Mouse (Mus musculus) CD4-positive, CD25-positive, alpha-beta regulatory T cell, adult 2 months (primary cell): Measurements from ENCODE around the gene Olfr1394.
"Not testable (repeated sequence)": the region's sequence is repeated elsewhere in the genome, so short reads cannot be mapped to it uniquely, and the experiment has no call there.

Experiments used
- DNase-seq: peaks from one replicate; pipeline ENCODE4 v3.0.0-alpha.2; 2012; ENCODE audit warnings: low read depth, low spot score

Gene Olfr1394

GRCm38 (mm10) chr11:49189737-49190136 lies 35.6 kb downstream of the Olfr1394 start:
- DNase-seq: peak; percentile 82

GRCm38 (mm10) chr11:49191083-49191482 lies 36.9 kb downstream of the Olfr1394 start:
- DNase-seq: no peak

GRCm38 (mm10) chr11:49194771-49195170 lies 40.6 kb downstream of the Olfr1394 start:
- not testable (repeated sequence) for DNase-seq

- DNase-seq: peak; percentile 14
These were observed 41.7 kb downstream of the Olfr1394 start for GRCm38 (mm10) chr11:49195819-49196322.

GRCm38 (mm10) chr11:49200666-49201065 lies 46.5 kb downstream of the Olfr1394 start:
- DNase-seq: no peak

GRCm38 (mm10) chr11:49201142-49201541 lies 47.0 kb downstream of the Olfr1394 start:
- DNase-seq: no peak

- peak; percentile 9 for DNase-seq
These were observed 47.9 kb downstream of the Olfr1394 start for GRCm38 (mm10) chr11:49202071-49202470.

GRCm38 (mm10) chr11:49202523-49203061 lies 48.4 kb downstream of the Olfr1394 start:
- peak; percentile 71 for DNase-seq

- DNase-seq: peak; percentile 95
These were observed 49.1 kb downstream of the Olfr1394 start, which contains the start of gene Zfp62 for GRCm38 (mm10) chr11:49203129-49203768. Zfp62 (plus strand) TSS chr11:49203292.

GRCm38 (mm10) chr11:49203771-49204497 lies 49.8 kb downstream of the Olfr1394 start:
- peak; percentile 80 for DNase-seq

GRCm38 (mm10) chr11:49205080-49205590 lies 51.0 kb downstream of the Olfr1394 start:
- peak; percentile 13 for DNase-seq

- DNase-seq: no peak
These were observed 53.3 kb downstream of the Olfr1394 start for GRCm38 (mm10) chr11:49207495-49207894.
